Mouse (Mus musculus) adrenal gland, postnatal 4 days (tissue): Measurements from ENCODE around the gene Hmx2. TPM values are rescaled to one million over a fixed set of nuclear protein-coding genes. Genes with fewer than 3 reads are reported as not detected.

Experiments
- DNase-seq, 2 experiments: peaks; one replicate each; pipeline ENCODE4 v3.0.0; 2021 to 2022; ENCODE audit warnings: low spot score in 2 of 2, mixed read lengths in 2 of 2
- long read RNA-seq, 2 experiments: library from polyadenylated mRNA; stranded (forward); transcript quantifications; one replicate each; pipeline ENCODE4 v2.0.0; 2021
- total RNA-seq, 2 experiments: library from RNA; stranded (reverse); gene quantifications; 2 replicates each; pipeline ENCODE4 v1.2.3; 2021

Gene Hmx2
- under 1 TPM in 1 of 2 experiments, not detected in 1; 0.25 TPM for total RNA-seq
- long read RNA-seq, experiment 1: 0 reads
- long read RNA-seq, experiment 2, partial matches to known transcripts: 0 of 3 reads
- long read RNA-seq, experiment 2, other reads (novel, unspliced or antisense): 3 of 3 reads

DNA sequence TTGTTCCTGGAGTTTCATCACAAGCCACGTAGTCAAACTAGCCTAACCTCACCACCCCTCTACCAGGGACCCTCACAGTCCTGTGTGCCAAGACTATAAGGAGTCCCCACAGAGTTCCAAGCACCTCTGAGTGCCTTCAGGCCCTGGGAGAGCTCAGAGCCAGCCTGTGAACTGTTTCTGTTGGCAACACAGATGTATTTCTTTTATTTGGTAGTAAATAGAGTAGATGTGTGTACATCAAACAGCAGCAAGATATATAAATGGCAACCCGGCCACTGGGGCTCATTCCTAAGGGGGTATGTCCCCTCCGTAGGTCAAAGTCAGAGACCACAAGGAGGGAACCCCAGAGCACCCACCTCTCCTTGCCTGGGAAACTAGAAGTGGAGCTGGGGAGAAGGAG lies at the start of gene Hmx2:
TSS of gene Hmx2 (plus strand) at position 301 of the 400 bp plus-strand sequence.
- DNase-seq: no peak

DNA sequence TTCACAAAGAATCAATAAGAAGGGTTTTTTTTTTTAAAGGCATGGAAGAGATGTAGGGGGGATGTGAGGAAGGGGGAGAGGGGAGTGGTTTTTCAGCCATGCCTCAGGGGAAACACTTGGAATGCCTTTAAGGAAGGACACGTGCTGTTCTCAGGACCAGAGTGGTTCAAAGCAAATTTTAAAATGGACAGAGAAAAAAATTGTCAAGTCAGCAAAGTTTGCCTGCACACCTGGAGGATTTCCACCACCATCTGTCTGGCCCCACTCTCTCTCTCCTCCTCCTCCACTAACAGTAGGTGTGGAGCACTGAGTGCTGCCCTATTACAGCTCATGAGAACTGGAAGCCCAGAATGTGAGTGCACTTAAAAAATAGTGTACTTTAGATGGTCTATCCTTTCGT lies 44.8 kb upstream of the Hmx2 start:
- DNase-seq: no peak

DNA sequence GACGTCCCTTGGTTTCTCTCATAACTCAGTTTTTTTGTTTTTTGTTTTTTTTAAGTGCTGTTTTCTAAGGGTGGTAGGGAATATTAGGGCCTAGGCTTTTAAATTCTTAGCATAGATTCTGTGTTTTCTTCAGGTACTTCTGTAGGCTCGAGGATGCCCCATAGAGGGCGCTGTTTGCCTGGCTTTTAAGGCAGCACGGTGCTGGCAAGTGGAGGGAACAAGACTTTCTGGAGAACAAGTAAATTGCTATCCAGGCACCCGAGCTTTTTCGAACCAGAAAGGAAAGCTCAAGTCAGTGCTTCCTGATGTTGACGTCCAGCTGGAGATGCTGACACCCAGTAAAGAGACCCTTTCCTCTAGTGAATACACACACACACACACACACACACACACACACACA lies 8.6 kb upstream of the Hmx2 start:
- peak; percentile 67 to 78 for DNase-seq

DNA sequence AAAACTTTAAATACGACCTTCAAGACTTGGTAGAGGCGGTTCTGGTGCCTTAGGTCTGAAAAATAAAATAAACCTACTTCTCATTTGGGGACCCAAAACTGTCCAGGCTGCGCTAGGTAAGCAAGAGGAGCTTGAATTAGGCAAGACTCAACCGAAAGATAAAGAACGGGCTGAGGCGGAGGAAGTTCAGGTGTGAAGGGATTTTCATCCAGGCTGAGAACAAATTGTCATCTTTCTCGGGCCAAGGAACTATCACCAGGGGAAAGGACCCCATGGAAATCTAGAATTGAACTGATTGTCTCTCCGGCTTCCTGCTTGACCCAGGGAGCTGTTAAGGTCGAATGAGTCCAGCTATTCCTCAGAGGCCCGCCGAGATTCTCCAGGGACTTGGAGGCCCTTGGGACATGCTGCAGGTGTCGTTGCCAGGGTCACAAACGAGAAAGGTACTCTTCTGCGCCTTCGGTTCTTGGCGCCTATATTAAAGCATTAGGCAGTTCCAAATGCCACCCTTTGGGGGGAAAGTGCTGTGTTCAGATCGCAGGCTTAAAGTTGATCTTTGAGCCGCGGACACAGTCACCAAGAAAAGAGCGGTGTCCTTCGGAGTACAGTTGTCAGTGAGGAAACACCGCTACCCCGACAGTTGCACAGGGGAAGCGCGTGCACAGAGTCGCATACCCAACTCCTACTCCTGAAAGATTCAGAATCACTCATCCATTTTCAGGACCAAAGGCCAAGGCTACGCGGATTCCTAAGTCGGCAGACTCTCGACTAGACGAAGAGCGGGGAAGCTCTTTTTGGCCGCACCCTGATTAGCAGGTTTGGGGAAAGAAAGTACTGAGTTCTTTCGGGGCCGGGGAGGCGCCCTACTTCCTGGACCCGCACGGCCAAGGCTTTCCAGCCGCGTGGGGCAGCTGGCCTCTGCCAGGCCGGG lies 7.1 kb upstream of the Hmx2 start:
- no peak for DNase-seq

DNA sequence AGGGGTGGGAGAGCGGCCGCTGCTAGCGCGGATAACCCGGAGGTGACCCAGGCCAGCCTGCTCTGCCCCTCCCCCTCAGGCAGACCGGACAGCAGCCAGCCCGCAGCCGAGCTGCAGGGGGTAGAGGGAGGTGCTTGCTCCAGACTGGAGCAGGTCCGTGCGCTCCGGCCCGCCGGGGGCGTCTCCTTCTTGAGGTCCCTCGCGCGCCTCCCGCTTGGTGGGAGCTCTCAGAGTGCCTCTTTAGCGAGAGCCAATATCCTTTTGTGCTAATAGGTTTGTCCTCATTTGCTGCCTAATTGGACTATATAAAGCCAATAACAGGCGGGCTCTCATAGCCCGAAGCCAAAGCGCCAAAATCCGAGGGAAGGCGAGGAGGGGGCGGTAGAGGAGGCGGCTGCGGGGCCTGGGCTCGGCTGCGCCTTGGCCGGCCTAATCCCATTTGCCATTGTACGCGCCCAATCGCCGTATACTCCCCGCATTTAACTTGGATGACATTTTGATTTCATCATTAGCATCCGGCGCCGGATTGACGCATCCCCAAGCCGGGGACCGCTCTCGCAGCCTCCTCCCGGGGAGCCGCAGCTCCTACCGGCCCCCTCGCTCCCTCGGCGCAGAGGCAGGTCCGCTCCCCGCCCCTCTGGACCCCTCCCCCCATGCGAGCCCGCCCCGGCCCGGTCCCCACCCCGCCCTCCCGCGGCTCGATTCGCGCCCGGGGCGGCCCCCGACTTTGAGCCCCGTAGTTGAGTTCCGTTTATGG lies 6.3 kb upstream of the Hmx2 start, which contains the start of gene Hmx3:
TSS of gene Hmx3 (plus strand) at position 753 of the 757 bp plus-strand sequence.
- no peak for DNase-seq

DNA sequence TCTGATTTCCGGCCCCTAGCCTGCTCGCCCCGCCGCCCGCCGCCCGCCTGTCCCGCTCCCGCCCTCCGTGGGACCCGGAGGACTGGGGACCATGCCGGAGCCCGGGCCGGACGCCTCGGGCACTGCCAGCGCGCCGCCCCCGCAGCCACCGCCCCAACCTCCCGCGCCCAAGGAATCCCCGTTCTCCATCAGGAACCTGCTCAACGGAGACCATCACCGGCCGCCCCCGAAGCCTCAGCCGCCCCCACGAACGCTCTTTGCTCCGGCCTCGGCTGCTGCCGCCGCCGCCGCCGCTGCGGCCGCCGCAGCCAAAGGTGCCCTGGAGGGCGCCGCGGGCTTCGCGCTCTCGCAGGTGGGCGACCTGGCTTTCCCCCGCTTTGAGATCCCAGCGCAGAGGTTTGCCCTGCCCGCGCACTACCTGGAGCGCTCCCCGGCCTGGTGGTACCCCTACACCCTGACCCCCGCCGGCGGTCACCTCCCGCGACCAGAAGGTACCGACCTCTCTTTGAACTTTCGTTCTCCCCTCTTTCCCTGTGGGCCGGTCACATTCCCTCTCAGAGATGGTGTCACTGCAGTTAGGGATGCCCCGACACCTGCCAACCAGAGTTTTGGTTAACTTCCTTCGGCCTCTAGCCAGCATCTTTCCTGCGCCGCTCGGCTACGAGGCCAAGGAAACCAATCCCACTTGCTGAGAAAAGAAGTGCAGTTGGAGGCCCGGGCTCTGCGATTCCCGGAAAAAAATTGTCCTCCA lies 5.5 kb upstream of the Hmx2 start:
- no peak for DNase-seq

DNA sequence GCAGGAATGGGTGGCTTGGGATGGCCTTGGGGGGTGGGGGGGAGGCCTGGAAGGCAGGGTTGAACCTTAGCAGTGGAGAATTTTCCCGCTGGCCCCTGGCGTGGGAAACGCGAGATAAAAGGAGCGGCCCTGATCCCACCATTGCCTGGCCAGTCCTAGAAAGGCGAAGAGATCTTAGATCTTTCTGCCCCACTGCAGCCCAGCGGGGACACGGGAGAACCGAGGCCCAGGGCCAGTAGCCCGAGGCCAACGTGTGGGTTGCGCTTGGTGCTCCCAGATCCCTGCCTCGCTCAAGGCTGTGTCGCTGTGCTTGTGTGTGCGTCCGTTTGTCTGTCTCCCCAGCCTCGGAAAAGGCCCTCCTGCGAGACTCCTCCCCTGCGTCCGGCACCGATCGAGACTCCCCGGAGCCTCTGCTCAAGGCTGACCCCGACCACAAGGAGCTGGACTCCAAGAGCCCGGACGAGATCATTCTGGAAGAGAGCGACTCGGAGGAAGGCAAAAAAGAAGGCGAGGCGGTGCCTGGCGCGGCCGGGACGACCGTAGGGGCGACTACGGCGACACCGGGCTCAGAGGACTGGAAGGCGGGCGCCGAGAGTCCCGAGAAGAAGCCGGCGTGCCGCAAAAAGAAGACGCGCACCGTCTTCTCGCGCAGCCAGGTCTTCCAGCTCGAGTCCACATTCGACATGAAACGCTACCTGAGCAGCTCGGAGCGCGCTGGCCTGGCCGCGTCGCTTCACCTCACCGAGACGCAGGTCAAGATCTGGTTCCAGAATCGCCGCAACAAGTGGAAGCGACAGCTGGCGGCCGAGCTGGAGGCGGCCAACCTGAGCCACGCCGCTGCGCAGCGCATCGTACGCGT lies 4.7 kb upstream of the Hmx2 start:
- DNase-seq: no peak

DNA sequence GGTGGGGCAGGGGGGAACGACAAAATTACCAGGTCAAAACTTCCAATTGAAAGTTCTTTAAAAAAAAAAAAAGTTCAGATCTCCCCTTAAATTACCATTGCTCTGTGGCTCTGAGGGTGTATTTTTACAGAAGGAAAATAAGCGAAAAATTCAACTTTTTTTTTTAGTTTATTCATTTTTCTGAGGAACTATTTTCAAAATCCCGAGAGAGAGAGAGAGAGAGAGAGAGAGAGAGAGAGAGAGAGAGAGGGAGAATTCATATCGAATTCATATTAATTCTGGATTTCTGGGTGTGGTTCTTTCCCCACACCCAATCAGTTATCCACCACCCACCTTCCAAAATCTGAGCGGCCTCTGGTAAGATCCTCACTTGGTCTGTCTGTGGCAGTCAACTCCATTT lies 3.7 kb upstream of the Hmx2 start:
- DNase-seq: no peak

DNA sequence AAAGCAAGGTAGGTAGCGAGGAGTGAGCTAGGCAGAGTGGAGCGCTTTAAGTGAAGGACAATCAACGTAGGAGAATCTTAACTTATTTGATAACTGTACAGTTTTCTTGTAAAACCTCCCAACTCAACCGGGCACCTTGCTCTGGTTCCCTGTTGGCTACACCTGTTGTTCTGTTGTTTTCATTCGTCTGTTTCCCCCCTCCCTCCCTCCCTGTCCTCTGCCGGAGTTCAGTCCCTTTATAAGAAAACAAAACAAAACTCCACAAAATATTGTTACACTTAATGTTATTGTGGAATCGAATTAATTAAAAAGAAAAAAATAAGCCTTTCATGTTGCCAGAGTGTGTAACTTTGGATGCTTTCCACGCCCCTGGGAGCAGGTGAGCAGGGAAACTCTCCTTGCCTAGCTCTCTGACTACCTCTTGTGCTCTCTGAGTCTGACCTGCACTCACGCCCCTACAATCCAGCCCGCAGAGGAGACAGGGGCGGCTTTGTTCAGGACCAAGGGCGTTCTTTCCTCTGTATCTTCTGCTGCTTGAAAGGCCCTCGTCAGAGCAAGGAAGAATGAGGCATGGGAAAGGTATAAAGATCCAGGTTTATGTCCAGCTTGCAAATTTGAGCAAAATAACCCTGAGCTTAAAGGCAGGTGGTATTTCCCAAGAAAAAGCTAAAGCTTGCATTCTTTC lies 2.7 kb upstream of the Hmx2 start:
- DNase-seq: no peak

DNA sequence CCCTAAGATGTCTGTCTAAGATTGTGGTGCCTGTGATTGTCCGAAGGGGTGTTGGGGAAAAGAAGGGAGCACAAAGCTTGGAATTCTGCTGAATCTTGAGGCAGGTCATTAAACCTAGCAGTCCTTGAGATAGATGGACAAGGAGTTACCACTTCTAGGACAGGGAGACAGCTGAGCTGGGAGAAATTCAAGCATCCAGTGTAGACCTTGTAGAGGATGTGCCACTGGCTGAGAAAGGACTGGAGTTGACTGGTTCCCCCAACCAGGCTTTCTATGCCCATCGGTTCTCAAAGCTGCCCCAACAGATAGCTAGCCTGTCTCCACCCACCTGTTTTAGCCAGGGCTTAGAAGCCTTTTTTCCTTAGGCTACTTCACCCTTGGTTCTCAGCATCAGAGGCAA lies 2.1 kb upstream of the Hmx2 start:
- no peak for DNase-seq

DNA sequence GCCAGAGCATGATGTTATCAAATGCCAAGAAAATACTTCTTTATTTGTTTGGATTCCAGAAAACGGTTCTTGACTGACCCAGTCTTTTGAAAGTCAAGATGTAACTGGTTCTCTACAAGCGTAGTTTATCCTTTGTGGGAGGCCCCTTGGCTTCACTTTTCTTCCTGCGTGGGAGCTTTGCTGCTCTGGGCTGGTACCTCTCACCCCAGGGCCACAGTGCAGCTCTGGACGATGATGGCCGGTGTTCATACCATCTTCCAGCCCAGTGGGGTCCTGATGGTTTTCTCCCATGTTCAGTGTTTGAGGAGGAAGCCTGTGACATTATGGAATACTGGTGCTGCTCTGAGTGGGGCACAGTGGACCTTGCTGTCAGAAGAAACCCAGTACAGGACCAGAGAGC lies 1.1 kb upstream of the Hmx2 start:
- no peak for DNase-seq

DNA sequence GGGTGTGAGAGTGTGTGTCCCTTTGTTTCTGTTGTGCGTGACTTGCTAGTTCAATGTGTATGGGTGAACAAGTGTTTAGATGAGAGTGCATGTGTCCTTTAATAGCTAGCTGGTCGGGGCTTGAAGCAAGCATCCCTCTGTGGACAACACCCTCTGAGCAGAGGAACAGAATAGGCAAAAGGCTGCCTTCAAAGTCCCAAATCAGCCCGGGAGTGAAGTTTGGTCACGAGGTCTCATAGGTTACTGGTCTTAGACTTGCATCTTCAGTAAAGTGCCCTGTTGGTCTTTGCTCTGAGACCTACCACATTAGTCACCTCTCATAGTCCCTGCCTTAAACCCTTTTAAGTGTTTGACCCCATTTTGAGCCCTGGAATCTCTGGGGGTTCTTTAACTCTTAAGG lies 2.9 kb downstream of the Hmx2 start:
- DNase-seq: no peak

DNA sequence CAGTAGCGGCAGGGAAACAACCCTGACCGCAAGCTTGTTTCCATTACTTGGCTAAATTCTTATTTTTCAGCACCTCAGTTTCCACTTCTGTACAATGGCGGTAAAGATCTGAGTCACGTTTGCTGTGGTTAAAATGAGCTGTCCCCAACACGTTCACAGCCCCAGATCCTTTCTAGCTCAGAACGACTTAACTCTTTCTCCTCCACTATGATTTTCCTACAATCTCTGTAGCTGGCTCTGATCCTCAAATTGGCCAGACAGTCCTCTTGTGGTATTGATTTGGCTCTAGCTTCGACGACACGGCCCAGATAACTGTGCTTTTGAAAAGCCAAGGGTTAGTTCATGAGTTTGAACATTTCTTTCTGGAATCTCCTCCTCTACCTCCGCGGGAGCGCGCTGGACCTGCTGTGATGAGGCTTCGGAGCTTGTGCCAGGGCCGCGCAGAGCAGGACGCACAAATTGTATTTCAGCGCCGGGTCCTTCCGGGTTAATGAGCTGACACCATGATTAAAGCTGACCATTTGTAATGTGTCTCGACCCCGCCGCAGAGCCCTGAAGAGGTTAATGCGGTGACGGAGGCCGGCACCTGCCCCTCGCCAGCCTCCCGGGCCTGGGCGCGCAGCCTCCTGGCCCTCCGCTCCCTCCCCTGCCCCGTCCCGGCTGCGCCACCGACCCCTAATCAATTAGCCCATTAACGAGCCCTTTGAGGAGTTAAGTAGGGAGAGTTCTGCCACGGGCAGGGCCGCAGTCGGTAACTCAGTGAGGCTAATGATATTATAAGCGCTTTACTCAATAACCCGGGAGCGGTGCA lies 3.6 kb downstream of the Hmx2 start:
- DNase-seq: no peak

DNA sequence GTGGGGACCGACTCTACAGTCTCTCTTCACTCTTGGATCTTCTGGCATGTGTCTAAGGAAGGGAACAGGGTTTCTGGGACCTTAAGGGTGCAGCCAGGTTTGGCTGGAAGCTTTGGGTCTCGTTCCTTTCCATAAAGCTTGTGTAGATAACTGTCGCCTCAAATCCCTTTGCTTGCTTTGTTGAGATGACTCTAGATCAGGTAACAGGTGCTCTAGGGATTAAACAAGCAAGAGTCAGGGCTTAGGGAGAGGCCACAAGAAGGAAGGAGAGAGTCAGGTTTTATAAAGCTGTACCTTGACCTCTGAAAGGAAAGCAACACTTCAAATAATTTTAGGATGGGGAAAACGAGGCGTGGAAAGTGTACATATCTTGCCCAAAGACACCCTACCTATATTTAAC lies 4.2 kb downstream of the Hmx2 start:
- DNase-seq: no peak

DNA sequence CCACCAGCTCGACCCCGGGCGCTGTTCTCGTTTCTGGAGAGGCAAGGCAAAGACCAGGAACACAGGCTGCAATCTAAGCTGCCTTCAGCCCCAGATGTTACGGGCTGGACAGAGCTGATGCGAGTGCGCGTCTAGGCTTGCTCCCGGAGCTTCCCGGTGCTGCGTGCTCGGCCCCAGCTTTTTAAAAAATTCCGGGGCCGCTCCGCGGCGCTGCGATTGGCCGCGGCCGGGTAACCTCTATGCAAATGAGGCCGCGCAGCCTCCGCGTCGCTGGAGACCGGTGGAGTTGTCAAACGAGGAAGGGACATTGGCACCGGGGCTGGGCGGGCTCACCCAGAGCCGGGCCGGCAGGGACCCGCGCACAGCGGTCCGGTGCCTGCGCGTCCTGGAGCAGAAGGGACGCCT lies 5.2 kb downstream of the Hmx2 start:
- DNase-seq: no peak

DNA sequence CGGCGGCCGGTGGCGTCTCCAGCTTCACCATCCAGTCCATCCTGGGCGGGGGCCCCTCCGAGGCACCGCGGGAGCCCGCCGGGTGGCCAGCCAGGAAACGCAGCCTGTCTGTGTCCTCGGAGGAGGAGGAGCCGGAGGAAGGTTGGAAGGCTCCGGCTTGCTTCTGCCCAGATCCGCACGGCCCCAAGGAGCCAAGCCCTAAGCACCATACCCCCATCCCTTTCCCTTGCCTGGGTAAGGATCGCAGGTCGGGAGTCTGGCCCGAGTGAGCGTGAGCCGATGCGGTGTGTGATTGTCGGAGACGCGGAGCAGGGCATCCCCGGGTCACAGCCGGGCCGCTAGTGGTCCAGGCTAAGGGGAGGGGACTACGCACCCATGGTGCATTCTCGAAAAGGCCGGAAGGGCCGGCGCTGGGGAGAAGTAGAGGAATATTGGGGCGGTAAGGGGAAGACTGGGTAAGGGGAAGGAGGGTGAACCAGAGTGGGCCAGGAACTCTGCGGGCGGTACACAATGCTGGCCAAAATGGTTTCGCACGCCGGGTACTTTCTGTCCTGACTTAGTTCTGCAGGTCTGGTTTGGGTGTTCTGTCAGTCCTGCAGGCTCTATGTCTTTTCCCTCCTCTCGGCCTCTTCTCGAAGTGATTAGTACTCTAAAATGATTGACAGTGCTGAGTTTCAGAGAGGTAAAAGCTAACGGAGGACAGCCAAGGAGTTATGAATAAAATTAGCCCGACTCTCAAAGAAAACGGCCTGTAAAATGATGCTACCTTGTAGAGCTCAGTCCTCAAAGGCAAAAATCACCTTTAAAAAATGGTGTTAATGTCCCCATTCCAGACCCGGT lies 6.0 kb downstream of the Hmx2 start:
- DNase-seq: no peak

DNA sequence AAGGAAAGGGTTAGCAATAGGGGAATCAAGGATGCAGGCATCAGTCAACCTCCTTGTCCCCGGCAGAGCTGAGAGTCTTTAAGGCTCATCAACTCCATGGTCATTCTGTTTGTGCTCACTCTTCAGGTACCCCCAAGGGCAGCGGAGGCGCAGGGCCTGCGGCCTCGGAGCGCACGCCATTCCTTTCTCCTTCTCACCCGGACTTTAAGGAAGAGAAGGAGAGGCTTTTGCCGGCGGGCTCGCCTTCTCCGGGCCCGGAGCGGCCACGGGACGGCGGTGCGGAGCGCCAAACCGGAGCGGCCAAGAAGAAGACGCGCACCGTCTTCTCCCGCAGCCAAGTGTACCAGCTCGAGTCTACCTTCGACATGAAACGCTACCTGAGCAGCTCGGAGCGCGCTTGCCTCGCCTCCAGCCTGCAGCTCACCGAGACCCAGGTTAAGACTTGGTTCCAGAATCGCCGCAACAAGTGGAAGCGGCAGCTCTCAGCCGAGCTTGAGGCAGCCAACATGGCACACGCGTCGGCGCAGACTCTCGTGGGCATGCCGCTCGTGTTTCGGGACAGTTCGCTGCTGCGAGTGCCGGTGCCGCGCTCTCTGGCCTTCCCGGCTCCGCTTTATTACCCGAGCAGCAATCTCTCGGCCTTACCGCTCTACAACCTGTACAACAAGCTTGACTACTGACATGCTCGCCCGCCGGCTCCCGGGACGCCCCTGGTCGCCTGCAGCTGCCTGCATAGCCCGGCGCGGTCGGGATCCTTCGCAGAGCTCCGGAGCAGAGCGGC lies 6.9 kb downstream of the Hmx2 start:
- DNase-seq: no peak
